In the genomic region with DNA sequence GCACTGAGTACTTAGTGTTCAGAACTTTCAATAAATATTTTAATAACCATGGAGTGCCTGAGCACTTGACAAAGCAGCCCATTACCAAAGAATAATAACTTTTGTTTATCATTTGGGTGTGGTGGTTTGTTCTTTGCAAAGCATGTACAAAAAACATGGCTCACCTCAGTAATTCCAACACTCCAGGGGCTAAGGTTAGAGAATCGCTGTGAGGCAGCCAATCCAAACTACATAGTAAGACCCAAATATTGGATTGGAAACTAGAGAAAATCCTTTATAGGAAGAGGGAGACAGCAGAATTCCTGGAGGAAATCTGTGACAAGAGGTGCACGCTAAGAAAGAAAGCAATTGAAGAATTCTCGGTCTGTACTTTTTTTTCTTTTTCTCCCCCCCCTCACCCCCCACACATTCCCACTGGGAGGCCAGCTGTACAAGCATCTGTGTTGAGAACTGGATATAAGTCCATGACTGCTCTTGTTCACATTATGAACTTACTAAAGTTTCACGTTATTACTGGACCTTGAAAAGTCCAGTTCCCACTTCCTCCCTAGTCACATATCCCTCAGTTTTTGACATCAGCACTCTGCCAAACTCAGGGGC, we compare ENCODE assay signal across 8 mouse cellular contexts. TPM values are rescaled to one million over a fixed set of nuclear protein-coding genes. Genes with fewer than 3 reads are reported as not detected.
DNase-seq lines count a peak whose midpoint lies in the region; ATAC-seq and TF ChIP-seq lines count a peak whose summit lies in the region.

No protein-coding gene starts in this region.

- no peaks in the 10 kb centered on the region for H3K9me3 ChIP-seq in kidney, embryonic 16.5 days (ENCODE audit: low read length)
- no peaks in the 10 kb centered on the region for H3K9me3 ChIP-seq in embryonic facial prominence, embryonic 12.5 days
- H3K9me3 ChIP-seq in intestine, embryonic 15.5 days: no peaks in the 10 kb centered on the region

- H3K4me2 ChIP-seq in kidney, embryonic 16.5 days (replicated peaks; ENCODE audit: low read depth, low read length): peak overlapping the region; percentile 77
- peak overlapping the region; percentile 63 for H3K4me2 ChIP-seq in embryonic facial prominence, embryonic 12.5 days (replicated peaks)
- peak overlapping the region; percentile 60 for H3K4me2 ChIP-seq in intestine, embryonic 15.5 days (replicated peaks)
- peak overlapping the region; percentile 89 for H3K4me2 ChIP-seq in myocyte (ENCODE audit: low read depth)

- H3ac ChIP-seq in myocyte (ENCODE audit: control insufficient read depth, insufficient read length): peak overlapping the region; percentile 43

- peak overlapping the region; percentile 87 for H3K4me3 ChIP-seq in kidney, embryonic 16.5 days (ENCODE audit: low read length)
- peak overlapping the region; percentile 72 for H3K4me3 ChIP-seq in embryonic facial prominence, embryonic 12.5 days
- H3K4me3 ChIP-seq in intestine, embryonic 15.5 days (replicated peaks): peak overlapping the region; percentile 79
- H3K4me3 ChIP-seq in myocyte: peak overlapping the region; percentile 79

- peaks cover 23% of the 10 kb centered on the region for H3K79me2 ChIP-seq in myocyte (ENCODE audit: control insufficient read depth, insufficient read depth)

- peaks cover 14% of the 10 kb centered on the region for H3K4me1 ChIP-seq in kidney, embryonic 16.5 days (ENCODE audit: insufficient read depth, low read length)
- peaks cover 12% of the 10 kb centered on the region for H3K4me1 ChIP-seq in embryonic facial prominence, embryonic 12.5 days
- H3K4me1 ChIP-seq in intestine, embryonic 15.5 days (replicated peaks): peaks cover 11% of the 10 kb centered on the region

- peak overlapping the region; percentile 99 for H3K9ac ChIP-seq in kidney, embryonic 16.5 days (replicated peaks; ENCODE audit: low read length)
- peak overlapping the region; percentile 92 for H3K9ac ChIP-seq in embryonic facial prominence, embryonic 12.5 days
- H3K9ac ChIP-seq in intestine, embryonic 15.5 days: peak overlapping the region; percentile 97

- no peak for TF ChIP-seq POLR2A in myocyte (IDR thresholded peaks at IDR 0.05; ENCODE audit: insufficient read length, low read depth)

- peak; percentile 62 for ATAC-seq in kidney, embryonic 16.5 days (ENCODE audit: low FRiP score, low TSS enrichment)
- no peak for ATAC-seq in embryonic facial prominence, embryonic 12.5 days (ENCODE audit: insufficient number of reproducible peaks, insufficient read depth, low FRiP score, low TSS enrichment)
- ATAC-seq in intestine, embryonic 15.5 days: peak; percentile 32
- no peak for ATAC-seq in monocyte, adult 5-6 weeks (replicated peaks; ENCODE audit: insufficient number of reproducible peaks, low FRiP score, low TSS enrichment, poor library complexity, severe bottlenecking)

- no peaks in the 10 kb centered on the region for H3K27me3 ChIP-seq in kidney, embryonic 16.5 days (ENCODE audit: insufficient read depth, low read length)
- no peaks in the 10 kb centered on the region for H3K27me3 ChIP-seq in embryonic facial prominence, embryonic 12.5 days
- H3K27me3 ChIP-seq in intestine, embryonic 15.5 days (replicated peaks): no peaks in the 10 kb centered on the region
- no peaks in the 10 kb centered on the region for H3K27me3 ChIP-seq in myocyte (ENCODE audit: control insufficient read depth, insufficient read depth, insufficient read length)

- WGBS in kidney, embryonic 16.5 days: 16% methylated on average over 4 of the region's 4 CpGs
- WGBS in embryonic facial prominence, embryonic 12.5 days: 15% methylated on average over 4 of the region's 4 CpGs
- 14% methylated on average over 4 of the region's 4 CpGs for WGBS in intestine, embryonic 15.5 days

- DNase-seq in kidney, postnatal 36 days: no peak
- no peak for DNase-seq in adrenal gland, adult 8-10 months
- no peak for DNase-seq in frontal cortex, postnatal 36 days (ENCODE audit: low spot score in 2 of 2)

- H3K36me3 ChIP-seq in kidney, embryonic 16.5 days (ENCODE audit: insufficient read depth, low read length): peaks cover 31% of the 10 kb centered on the region
- peaks cover 26% of the 10 kb centered on the region for H3K36me3 ChIP-seq in embryonic facial prominence, embryonic 12.5 days
- H3K36me3 ChIP-seq in intestine, embryonic 15.5 days: no peaks in the 10 kb centered on the region
- H3K36me3 ChIP-seq in myocyte (ENCODE audit: control insufficient read depth, insufficient read depth): peaks cover 38% of the 10 kb centered on the region

- peak overlapping the region; percentile 100 for H3K27ac ChIP-seq in kidney, embryonic 16.5 days (ENCODE audit: low read length)
- peak overlapping the region; percentile 99 for H3K27ac ChIP-seq in embryonic facial prominence, embryonic 12.5 days
- peak overlapping the region; percentile 100 for H3K27ac ChIP-seq in intestine, embryonic 15.5 days

TF ChIP-seq in myocyte, 11 proteins besides CTCF, POLR2A, EP300 and RAD21:
- TF ChIP-seq E2F4 (IDR thresholded peaks at IDR 0.05; ENCODE audit: insufficient read depth) (no peak), SRF (IDR thresholded peaks at IDR 0.05; ENCODE audit: control insufficient read depth, insufficient read length, low read depth) (no peak), TCF12 (IDR thresholded peaks at IDR 0.05; ENCODE audit: insufficient read depth, poor library complexity, severe bottlenecking) (no peak), MYOG (IDR thresholded peaks at IDR 0.05; ENCODE audit: control insufficient read depth in 1 of 3, insufficient read depth in 1 of 3, insufficient read length in 2 of 3, low read depth in 2 of 3) (no peak), POLR2AphosphoS2 (IDR thresholded peaks at IDR 0.05; ENCODE audit: insufficient read length, low read depth) (no peak)

RNA-seq across cellular contexts. Expression of gene Gabpb2, which starts 1.0 kb away (rescaled TPM):
- polyA plus RNA-seq in kidney, embryonic 16.5 days (2015; fragmentation: Nextera tagmentation; extraction: Ambion mirVana): 8.8 and 10.8 TPM in 2 replicates
- polyA plus RNA-seq in embryonic facial prominence, embryonic 12.5 days (2016; fragmentation: Nextera tagmentation; extraction: Ambion mirVana): 14.7 and 15.3 TPM in 2 replicates
- 8.0 and 8.5 TPM in 2 replicates for polyA plus RNA-seq in intestine, embryonic 15.5 days (2015; fragmentation: Nextera tagmentation; extraction: Ambion mirVana)
- polyA plus RNA-seq in myocyte (2012; fragmentation: generic; extraction: Trizol): 3.3 TPM
- 10 to 100 TPM; 21.4 to 40.8 (median 28.2) TPM for total RNA-seq in adrenal gland, adult 8-10 months (2022)
- 87.0 to 129 TPM (median 91.1 TPM) in 3 replicates for total RNA-seq in monocyte, adult 5-6 weeks (2017)

RNA-seq across cellular contexts. Expression of gene Cdc42se1, which starts 11.8 kb away (rescaled TPM):
- 90.3 and 94.4 TPM in 2 replicates for polyA plus RNA-seq in kidney, embryonic 16.5 days (2015; fragmentation: Nextera tagmentation; extraction: Ambion mirVana)
- polyA plus RNA-seq in embryonic facial prominence, embryonic 12.5 days (2016; fragmentation: Nextera tagmentation; extraction: Ambion mirVana): 82.3 and 86.8 TPM in 2 replicates
- 70.2 and 74.3 TPM in 2 replicates for polyA plus RNA-seq in intestine, embryonic 15.5 days (2015; fragmentation: Nextera tagmentation; extraction: Ambion mirVana)
- polyA plus RNA-seq in myocyte (2012; fragmentation: generic; extraction: Trizol): 61.5 TPM
- 100 to 1,000 TPM in 2 of 4 experiments, 10 to 100 TPM in 2; 81.4 to 119 (median 97.4) TPM for total RNA-seq in adrenal gland, adult 8-10 months (2022)
- 122 to 191 TPM (median 182 TPM) in 3 replicates for total RNA-seq in monocyte, adult 5-6 weeks (2017)

RNA-seq across cellular contexts. Expression of gene Mllt11, which starts 15.2 kb away (rescaled TPM):
- 14.0 and 16.6 TPM in 2 replicates for polyA plus RNA-seq in kidney, embryonic 16.5 days (2015; fragmentation: Nextera tagmentation; extraction: Ambion mirVana)
- polyA plus RNA-seq in embryonic facial prominence, embryonic 12.5 days (2016; fragmentation: Nextera tagmentation; extraction: Ambion mirVana): 24.9 and 32.9 TPM in 2 replicates
- 19.0 and 20.2 TPM in 2 replicates for polyA plus RNA-seq in intestine, embryonic 15.5 days (2015; fragmentation: Nextera tagmentation; extraction: Ambion mirVana)
- 51.9 TPM for polyA plus RNA-seq in myocyte (2012; fragmentation: generic; extraction: Trizol)
- 1 to 10 TPM; 6.6 to 7.1 (median 6.8) TPM for total RNA-seq in adrenal gland, adult 8-10 months (2022)
- total RNA-seq in monocyte, adult 5-6 weeks (2017): 6.2 to 18.2 TPM (median 9.1 TPM) in 3 replicates

RNA-seq across cellular contexts. Expression of gene Gm128, which starts 24.6 kb away (rescaled TPM):
- 0.53 and 0.55 TPM in 2 replicates for polyA plus RNA-seq in kidney, embryonic 16.5 days (2015; fragmentation: Nextera tagmentation; extraction: Ambion mirVana)
- 0.49 and 0.70 TPM in 2 replicates for polyA plus RNA-seq in embryonic facial prominence, embryonic 12.5 days (2016; fragmentation: Nextera tagmentation; extraction: Ambion mirVana)
- 0.16 and 0.20 TPM in 2 replicates for polyA plus RNA-seq in intestine, embryonic 15.5 days (2015; fragmentation: Nextera tagmentation; extraction: Ambion mirVana)
- 0.04 TPM for polyA plus RNA-seq in myocyte (2012; fragmentation: generic; extraction: Trizol)
- total RNA-seq in adrenal gland, adult 8-10 months (2022): under 1 TPM in 1 of 4 experiments, not detected in 3; 0.19 TPM
- not detected in 3 replicates for total RNA-seq in monocyte, adult 5-6 weeks (2017)

RNA-seq across cellular contexts. Expression of gene Bnipl, which starts 34.2 kb away (rescaled TPM):
- polyA plus RNA-seq in kidney, embryonic 16.5 days (2015; fragmentation: Nextera tagmentation; extraction: Ambion mirVana): 0.41 and 0.82 TPM in 2 replicates
- polyA plus RNA-seq in embryonic facial prominence, embryonic 12.5 days (2016; fragmentation: Nextera tagmentation; extraction: Ambion mirVana): 1.8 and 2.5 TPM in 2 replicates
- polyA plus RNA-seq in intestine, embryonic 15.5 days (2015; fragmentation: Nextera tagmentation; extraction: Ambion mirVana): 0.36 and 0.56 TPM in 2 replicates
- 0.31 TPM for polyA plus RNA-seq in myocyte (2012; fragmentation: generic; extraction: Trizol)
- under 1 TPM in 1 of 4 experiments, not detected in 3; 0.75 TPM for total RNA-seq in adrenal gland, adult 8-10 months (2022)
- not detected in 3 replicates for total RNA-seq in monocyte, adult 5-6 weeks (2017)

Comparison
In these comparisons a context has a peak if more than half of its experiments do, and no peak if none do; other contexts are left out.
1. ATAC-seq: peak in kidney, embryonic 16.5 days (single experiment) and intestine, embryonic 15.5 days (single experiment); none in embryonic facial prominence, embryonic 12.5 days (single experiment) and monocyte, adult 5-6 weeks (single experiment).
2. Peak in every context shown above with its lines, with median percentiles within 50 percentile points of each other: H3K27ac ChIP-seq, H3K4me2 ChIP-seq, H3K4me3 ChIP-seq and H3K9ac ChIP-seq.